Mouse (Mus musculus) spleen, adult 2 months (tissue): ENCODE data around the gene Morn1. TPM values are rescaled to one million over a fixed set of nuclear protein-coding genes. Genes with fewer than 3 reads are reported as not detected.

Source experiments
- DNase-seq, 2 experiments: peaks; one replicate each; pipeline versions ENCODE4 v3.0.0 to v3.0.0-alpha.2; 2012 to 2021; ENCODE audit warnings: low spot score in 2 of 2, low read depth in 1 of 2
- H3K27ac ChIP-seq: fragments of 200-500 bp; 2 replicates; pipeline ENCODE4 v1.5.1; 2012; ENCODE audit warnings: low read length, inconsistent platforms; ENCODE audit not compliant: insufficient read depth
- H3K27me3 ChIP-seq: fragments of 200-500 bp; 2 replicates; pipeline ENCODE4 v1.6.1; 2012; ENCODE audit warnings: mild to moderate bottlenecking, moderate library complexity, low read length, inconsistent platforms; ENCODE audit not compliant: control insufficient read depth, insufficient read depth
- H3K36me3 ChIP-seq: fragments of 200-500 bp; 2 replicates; pipeline ENCODE4 v1.6.1; 2012; ENCODE audit warnings: mild to moderate bottlenecking, low read length, inconsistent platforms; ENCODE audit not compliant: control insufficient read depth, insufficient read depth
- H3K4me1 ChIP-seq: fragments of 200-500 bp; 2 replicates; pipeline ENCODE4 v1.6.1; 2011; ENCODE audit warnings: inconsistent platforms; ENCODE audit not compliant: control insufficient read depth, insufficient read depth, insufficient read length
- H3K4me3 ChIP-seq: fragments of 200-500 bp; 2 replicates; pipeline ENCODE4 v1.5.1; 2011; ENCODE audit warnings: mild to moderate bottlenecking, inconsistent platforms; ENCODE audit not compliant: insufficient read depth, insufficient read length; ENCODE audit errors: extremely low read depth
- CTCF ChIP-seq: fragments of 200-500 bp; IDR thresholded peaks from 2 replicates; pipeline ENCODE4 v1.5.1; 2011; ENCODE audit warnings: mild to moderate bottlenecking, inconsistent platforms; ENCODE audit not compliant: insufficient read depth, insufficient read length, insufficient replicate concordance; ENCODE audit errors: extremely low read depth
- POLR2A ChIP-seq: fragments of 200-500 bp; IDR thresholded peaks from 2 replicates; pipeline ENCODE4 v1.6.1; 2011; ENCODE audit warnings: low read depth, low read length, inconsistent platforms
- WGBS: fragments of 180-500 bp; shearing (Covaris S2); methylation state at CpG from one replicate; pipeline ENCODE4 v1.1.7; 2018; 5-methylcytosine and 5-hydroxymethylcytosine counted together
- polyA plus RNA-seq: library from polyadenylated mRNA; depleted of rRNA; stranded (reverse); fragments of >200 nt; gene quantifications from 2 replicates; pipeline ENCODE4 v1.2.3, GENCODE M21; 2012; rRNA removed

Gene Morn1
- polyA plus RNA-seq, result 3.6 and 3.7 TPM in 2 replicates

- H3K36me3 ChIP-seq, result peaks cover 9% of the 10 kb centered on the region
- H3K27ac ChIP-seq, result peak within 1 kb of the TSS; percentile 83
- TF ChIP-seq POLR2A (peak; percentile 90), CTCF (no peak)
- WGBS, result under 1% methylated on average over 85 of the region's 85 CpGs
- no peaks in the 10 kb centered on the region for H3K27me3 ChIP-seq
- DNase-seq, result peak; percentile 99
- H3K4me1 ChIP-seq, result peaks cover 10% of the 10 kb centered on the region; the same call in 1 of the 2 replicates
- H3K4me3 ChIP-seq, result peak within 1 kb of the TSS; percentile 88
Measured at GRCm38 (mm10) chr4:155086108-155087024, at the start of gene Morn1, which contains the start of gene Rer1. TSS of gene Morn1 (plus strand) at chr4:155086577. TSS of gene Rer1 (minus strand) at chr4:155086382.

GRCm38 (mm10) chr4:155040197-155040596, 46.2 kb upstream of the Morn1 start:
- Histone ChIP-seq H3K4me3 (no peak overlapping the region), H3K36me3 (no peaks in the 10 kb centered on the region), H3K27me3 (peaks cover 7% of the 10 kb centered on the region), H3K27ac (no peak overlapping the region), H3K4me1 (no peaks in the 10 kb centered on the region)
- DNase-seq, result no peak
- TF ChIP-seq CTCF (no peak), POLR2A (no peak)
- WGBS, result 55% methylated on average over 9 of the region's 9 CpGs

- H3K4me3 ChIP-seq, result no peak overlapping the region
- no peak for TF ChIP-seq CTCF
- TF ChIP-seq POLR2A, result no peak
- DNase-seq, result no peak
- 68% methylated on average over 6 of the region's 6 CpGs for WGBS
- H3K27me3 ChIP-seq, result peaks cover 7% of the 10 kb centered on the region
- H3K4me1 ChIP-seq, result no peaks in the 10 kb centered on the region
- H3K36me3 ChIP-seq, result no peaks in the 10 kb centered on the region
- H3K27ac ChIP-seq, result no peak overlapping the region
Measured at GRCm38 (mm10) chr4:155040696-155041095, 45.7 kb upstream of the Morn1 start.

- peaks cover 7% of the 10 kb centered on the region for H3K27me3 ChIP-seq
Measured at GRCm38 (mm10) chr4:155042606-155043288, 43.6 kb upstream of the Morn1 start.

GRCm38 (mm10) chr4:155043289-155043625, 43.1 kb upstream of the Morn1 start:
- 8% methylated on average over 24 of the region's 25 CpGs for WGBS
- Histone ChIP-seq H3K27ac (no peak overlapping the region), H3K27me3 (peaks cover 7% of the 10 kb centered on the region), H3K4me1 (no peaks in the 10 kb centered on the region), H3K4me3 (no peak overlapping the region), H3K36me3 (no peaks in the 10 kb centered on the region)
- TF ChIP-seq CTCF, result no peak
- no peak for TF ChIP-seq POLR2A
- DNase-seq, result no peak

More at GRCm38 (mm10) chr4:155042606-155043288, 43.6 kb upstream of the Morn1 start:
- H3K4me1 ChIP-seq, result no peaks in the 10 kb centered on the region
- H3K27ac ChIP-seq, result no peak overlapping the region
- no peaks in the 10 kb centered on the region for H3K36me3 ChIP-seq
- DNase-seq, result no peak
- WGBS, result 6% methylated on average over 65 of the region's 65 CpGs
- H3K4me3 ChIP-seq, result no peak overlapping the region
- TF ChIP-seq CTCF (no peak), POLR2A (no peak)

- H3K36me3 ChIP-seq, result no peaks in the 10 kb centered on the region
- H3K27me3 ChIP-seq, result peaks cover 7% of the 10 kb centered on the region
- WGBS, result 90% methylated on average over 14 of the region's 14 CpGs
Measured at GRCm38 (mm10) chr4:155046636-155047035, 39.7 kb upstream of the Morn1 start.

GRCm38 (mm10) chr4:155050116-155050515, 36.3 kb upstream of the Morn1 start:
- Histone ChIP-seq H3K27me3 (no peaks in the 10 kb centered on the region), H3K27ac (peak overlapping the region; percentile 55; the same call in 1 of the 2 replicates), H3K4me1 (peaks cover 2% of the 10 kb centered on the region; the same call in 1 of the 2 replicates), H3K4me3 (no peak overlapping the region), H3K36me3 (no peaks in the 10 kb centered on the region)
- TF ChIP-seq CTCF (no peak), POLR2A (no peak)
- DNase-seq, result peak; percentile 26 to 36
- WGBS, result 63% methylated on average over 7 of the region's 7 CpGs

More at GRCm38 (mm10) chr4:155046636-155047035, 39.7 kb upstream of the Morn1 start:
- Histone ChIP-seq H3K4me1 (peaks cover 2% of the 10 kb centered on the region; the same call in 1 of the 2 replicates), H3K4me3 (no peak overlapping the region), H3K27ac (no peak overlapping the region)
- no peak for TF ChIP-seq POLR2A
- TF ChIP-seq CTCF, result no peak
- no peak for DNase-seq
